25 mouse cellular contexts compared by ENCODE assay signal in the genomic region with DNA sequence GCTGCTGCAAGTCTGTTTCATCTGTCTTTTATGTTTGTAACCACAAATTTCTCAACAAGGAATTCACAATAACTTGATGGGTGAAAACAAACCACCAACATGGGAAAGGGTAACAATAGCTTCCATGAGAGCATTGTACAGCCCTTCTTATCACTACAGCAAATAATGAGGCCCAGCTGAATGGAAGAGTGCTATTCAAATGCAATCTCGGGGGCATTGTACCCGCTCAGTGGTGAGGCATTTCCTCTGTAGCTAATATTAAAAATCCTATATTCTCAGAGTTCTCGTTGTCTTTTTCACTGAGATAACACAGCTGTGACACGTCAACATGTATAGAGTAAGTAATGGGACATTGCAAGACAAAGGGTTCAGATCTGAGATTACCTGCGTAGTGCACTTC.
DNase-seq lines count a peak whose midpoint lies in the region; ATAC-seq lines count a peak whose summit lies in the region.
"Had no signal": no experiment of that assay in that cellular context is flagged by ENCODE, and none has a peak within 500 bp of the region (broad histone marks: within the 10 kb centered on the region; RNA-seq: fewer than 3 reads in every experiment).

No protein-coding gene starts in this region.

- no peak overlapping the region for H3K4me3 ChIP-seq in midbrain, embryonic 14.5 days (replicated peaks; ENCODE audit: low read depth, low read length)
- H3K4me3 ChIP-seq in midbrain, embryonic 11.5 days (ENCODE audit: low read depth, low read length): no peak overlapping the region
- H3K4me3 ChIP-seq in neural tube, embryonic 15.5 days (replicated peaks): no peak overlapping the region
- H3K4me3 ChIP-seq: embryonic facial prominence, embryonic 12.5 days; embryonic facial prominence, embryonic 15.5 days; heart, adult 2 months; heart, embryonic 10.5 days; heart, embryonic 13.5 days; hindbrain, embryonic 12.5 days had no signal

- peaks cover 5% of the 10 kb centered on the region; the same call in 1 of the 2 replicates for H3K4me1 ChIP-seq in midbrain, embryonic 14.5 days (ENCODE audit: control insufficient read depth, insufficient read depth, low read length)
- peaks cover 2% of the 10 kb centered on the region; the same call in 1 of the 2 replicates for H3K4me1 ChIP-seq in midbrain, embryonic 11.5 days (ENCODE audit: control insufficient read depth, insufficient read depth, low read length)
- peaks cover 5% of the 10 kb centered on the region; the same call in 1 of the 2 replicates for H3K4me1 ChIP-seq in neural tube, embryonic 15.5 days
- H3K4me1 ChIP-seq: embryonic facial prominence, embryonic 12.5 days; embryonic facial prominence, embryonic 15.5 days; heart, embryonic 10.5 days; heart, embryonic 13.5 days; hindbrain, embryonic 12.5 days had no signal

- no peaks in the 10 kb centered on the region for H3K36me3 ChIP-seq in midbrain, embryonic 14.5 days (ENCODE audit: control insufficient read depth, insufficient read depth, low read length)
- no peaks in the 10 kb centered on the region for H3K36me3 ChIP-seq in midbrain, embryonic 11.5 days (ENCODE audit: control insufficient read depth, insufficient read depth, low read length)
- H3K36me3 ChIP-seq in neural tube, embryonic 15.5 days: no peaks in the 10 kb centered on the region
- H3K36me3 ChIP-seq: embryonic facial prominence, embryonic 12.5 days; embryonic facial prominence, embryonic 15.5 days; heart, embryonic 10.5 days; heart, embryonic 13.5 days; hindbrain, embryonic 12.5 days had no signal

- H3K27me3 ChIP-seq in midbrain, embryonic 14.5 days (ENCODE audit: control insufficient read depth, insufficient read depth, low read length): no peaks in the 10 kb centered on the region
- H3K27me3 ChIP-seq in midbrain, embryonic 11.5 days (ENCODE audit: control insufficient read depth, insufficient read depth, low read length): no peaks in the 10 kb centered on the region
- no peaks in the 10 kb centered on the region for H3K27me3 ChIP-seq in neural tube, embryonic 15.5 days (replicated peaks)
- H3K27me3 ChIP-seq: embryonic facial prominence, embryonic 12.5 days; embryonic facial prominence, embryonic 15.5 days; heart, embryonic 13.5 days; hindbrain, embryonic 12.5 days had no signal

- peak; percentile 31 for DNase-seq in midbrain, embryonic 14.5 days
- DNase-seq in midbrain, embryonic 11.5 days (ENCODE audit: low spot score, missing footprints): no peak
- peak; percentile 21 to 27 for DNase-seq in spleen, postnatal 36 days (ENCODE audit: low spot score in 2 of 2)
- no peak for DNase-seq in spleen, postnatal 4 days (ENCODE audit: low spot score in 2 of 2)
- no peak for DNase-seq in frontal cortex, postnatal 25 days (ENCODE audit: low spot score in 2 of 2)
- DNase-seq: adrenal gland, adult 2 months; adrenal gland, postnatal 14 days; cerebellum, adult 11 months; cerebellum, adult 2 months; cerebellum, adult 9-11 months; cerebellum, postnatal 25 days; forebrain, postnatal 0 days; gastrocnemius, postnatal 10 days; gastrocnemius, postnatal 36 days; heart, adult 2 months; heart, postnatal 14 days; heart, postnatal 4 days had no signal

- no peak overlapping the region for H3K27ac ChIP-seq in midbrain, embryonic 14.5 days (replicated peaks; ENCODE audit: low read depth, low read length)
- no peak overlapping the region for H3K27ac ChIP-seq in midbrain, embryonic 11.5 days (ENCODE audit: low read depth, low read length)
- no peak overlapping the region for H3K27ac ChIP-seq in neural tube, embryonic 15.5 days (replicated peaks)
- H3K27ac ChIP-seq: embryonic facial prominence, embryonic 12.5 days; embryonic facial prominence, embryonic 15.5 days; heart, adult 2 months; heart, embryonic 10.5 days; heart, embryonic 13.5 days; hindbrain, embryonic 12.5 days had no signal

- WGBS in midbrain, embryonic 14.5 days: 53% methylated on average over 5 of the region's 5 CpGs
- WGBS in midbrain, embryonic 11.5 days: 66% methylated on average over 5 of the region's 5 CpGs
- 60% methylated on average over 5 of the region's 5 CpGs for WGBS in neural tube, embryonic 15.5 days

- no peak overlapping the region for H3K4me2 ChIP-seq in midbrain, embryonic 14.5 days (ENCODE audit: low read length)
- no peak overlapping the region for H3K4me2 ChIP-seq in midbrain, embryonic 11.5 days
- H3K4me2 ChIP-seq in neural tube, embryonic 15.5 days: no peak overlapping the region
- H3K4me2 ChIP-seq: embryonic facial prominence, embryonic 12.5 days; embryonic facial prominence, embryonic 15.5 days; heart, embryonic 13.5 days; hindbrain, embryonic 12.5 days had no signal

- ATAC-seq in midbrain, embryonic 14.5 days (ENCODE audit: low FRiP score, low TSS enrichment): no peak
- no peak for ATAC-seq in midbrain, embryonic 11.5 days (ENCODE audit: low FRiP score)
- ATAC-seq in neural tube, embryonic 15.5 days (ENCODE audit: low FRiP score): peak; percentile 57; the same call in 1 of the 2 replicates
- ATAC-seq: CD4-positive, CD25-positive, alpha-beta regulatory T cell, adult 4 months; forebrain, embryonic 14.5 days; forebrain, postnatal 0 days had no signal

- H3K9me3 ChIP-seq in midbrain, embryonic 14.5 days (ENCODE audit: control insufficient read depth, low read length): no peaks in the 10 kb centered on the region
- no peaks in the 10 kb centered on the region for H3K9me3 ChIP-seq in midbrain, embryonic 11.5 days (ENCODE audit: control insufficient read depth, low read length)
- H3K9me3 ChIP-seq in neural tube, embryonic 15.5 days (replicated peaks): no peaks in the 10 kb centered on the region
- H3K9me3 ChIP-seq: embryonic facial prominence, embryonic 12.5 days; embryonic facial prominence, embryonic 15.5 days; heart, embryonic 10.5 days; heart, embryonic 13.5 days; hindbrain, embryonic 12.5 days had no signal

- H3K9ac ChIP-seq in midbrain, embryonic 14.5 days (replicated peaks; ENCODE audit: low read length): no peak overlapping the region
- H3K9ac ChIP-seq in midbrain, embryonic 11.5 days (ENCODE audit: low read length): no peak overlapping the region
- H3K9ac ChIP-seq in neural tube, embryonic 15.5 days (replicated peaks): no peak overlapping the region
- H3K9ac ChIP-seq: embryonic facial prominence, embryonic 12.5 days; embryonic facial prominence, embryonic 15.5 days; forebrain, postnatal 0 days; heart, embryonic 13.5 days; hindbrain, embryonic 12.5 days had no signal

Comparison
In these comparisons a context has a peak if more than half of its experiments do, and no peak if none do; other contexts are left out.
1. DNase-seq: peak in midbrain, embryonic 14.5 days (single experiment) and spleen, postnatal 36 days (2 of 2); none in midbrain, embryonic 11.5 days (single experiment), spleen, postnatal 4 days (0 of 2) and frontal cortex, postnatal 25 days (0 of 2).